19 mouse cellular contexts compared by ENCODE assay signal in genomic region chr13:52577939-52578338, GRCm38 (mm10). TPM values are rescaled to one million over a fixed set of nuclear protein-coding genes. Genes with fewer than 3 reads are reported as not detected.
DNase-seq lines count a peak whose midpoint lies in the region; ATAC-seq and TF ChIP-seq lines count a peak whose summit lies in the region.
"Had no signal": no experiment of that assay in that cellular context is flagged by ENCODE, and none has a peak within 500 bp of the region (broad histone marks: within the 10 kb centered on the region; RNA-seq: fewer than 3 reads in every experiment).

No protein-coding gene starts in this region.

- ATAC-seq in kidney, embryonic 15.5 days (replicated peaks; ENCODE audit: low FRiP score): 0 out of 2 replicates have a peak, but pooled peaks have one; percentile 36
- peak; percentile 37 for ATAC-seq in common myeloid progenitor, adult 5-6 weeks (replicated peaks; ENCODE audit: low read depth, poor library complexity, severe bottlenecking)
- ATAC-seq: forebrain, embryonic 15.5 days; midbrain, embryonic 13.5 days had no signal

- H3K4me1 ChIP-seq in kidney, embryonic 15.5 days: peaks cover 29% of the 10 kb centered on the region
- peaks cover 16% of the 10 kb centered on the region for H3K4me1 ChIP-seq in bone marrow, adult 2 months (ENCODE audit: control insufficient read depth, insufficient read depth, low read length)
- peaks cover 26% of the 10 kb centered on the region for H3K4me1 ChIP-seq in limb, embryonic 10.5 days

- TF ChIP-seq CTCF in bone marrow, adult 2 months (IDR thresholded peaks at IDR 0.05; ENCODE audit: control insufficient read depth, insufficient read depth, low read length): no peak

- H3K4me2 ChIP-seq in kidney, embryonic 15.5 days: no peak overlapping the region
- H3K4me2 ChIP-seq: forebrain, embryonic 15.5 days; hindbrain, embryonic 14.5 days; midbrain, embryonic 13.5 days had no signal

- no peak for DNase-seq in kidney, postnatal 10 days
- DNase-seq in limb, embryonic 10.5 days (ENCODE audit: low spot score): no peak
- DNase-seq in gastrocnemius, adult 18-20 months (ENCODE audit: low spot score): no peak
- DNase-seq in cerebellum, adult 11-12 months: no peak
- DNase-seq in adrenal gland, adult 18-20 months (ENCODE audit: low spot score in 2 of 2): no peak
- DNase-seq: adrenal gland, postnatal 25 days; gastrocnemius, postnatal 14 days; kidney, adult 8-10 months; layer of hippocampus, adult 9-11 months; left cerebral cortex, postnatal 4 days; lung, adult 2 months; thymus, postnatal 36 days had no signal

- H3K9ac ChIP-seq in kidney, embryonic 15.5 days: no peak overlapping the region
- H3K9ac ChIP-seq: forebrain, embryonic 15.5 days; hindbrain, embryonic 14.5 days; midbrain, embryonic 13.5 days had no signal

- H3K9me3 ChIP-seq in kidney, embryonic 15.5 days (replicated peaks): no peaks in the 10 kb centered on the region
- no peaks in the 10 kb centered on the region for H3K9me3 ChIP-seq in limb, embryonic 10.5 days (replicated peaks)
- H3K9me3 ChIP-seq: forebrain, embryonic 15.5 days; midbrain, embryonic 13.5 days had no signal

- no peak overlapping the region for H3K4me3 ChIP-seq in kidney, embryonic 15.5 days (replicated peaks)
- H3K4me3 ChIP-seq in bone marrow, adult 2 months (replicated peaks; ENCODE audit: control insufficient read depth, low read depth, low read length): no peak overlapping the region
- no peak overlapping the region for H3K4me3 ChIP-seq in limb, embryonic 10.5 days
- H3K4me3 ChIP-seq: forebrain, embryonic 15.5 days; midbrain, embryonic 13.5 days had no signal

- H3K36me3 ChIP-seq in kidney, embryonic 15.5 days: no peaks in the 10 kb centered on the region
- H3K36me3 ChIP-seq in limb, embryonic 10.5 days: no peaks in the 10 kb centered on the region
- H3K36me3 ChIP-seq: forebrain, embryonic 15.5 days; midbrain, embryonic 13.5 days had no signal

- peak overlapping the region; percentile 75 for H3K27ac ChIP-seq in kidney, embryonic 15.5 days
- peak overlapping the region; percentile 34; the same call in 1 of the 2 replicates for H3K27ac ChIP-seq in bone marrow, adult 2 months (ENCODE audit: control insufficient read depth, insufficient read depth, low read depth, low read length, poor library complexity)
- H3K27ac ChIP-seq in limb, embryonic 10.5 days: peak overlapping the region; percentile 77; the same call in 1 of the 2 replicates
- H3K27ac ChIP-seq: forebrain, embryonic 15.5 days; hindbrain, embryonic 14.5 days; midbrain, embryonic 13.5 days had no signal

- peaks cover 7% of the 10 kb centered on the region; the same call in 1 of the 2 replicates for H3K27me3 ChIP-seq in kidney, embryonic 15.5 days
- H3K27me3 ChIP-seq in limb, embryonic 10.5 days (ENCODE audit: low read depth, poor library complexity, severe bottlenecking): peaks cover 24% of the 10 kb centered on the region

- 21% methylated on average over 4 of the region's 4 CpGs for WGBS in kidney, embryonic 15.5 days
- WGBS in bone marrow, adult 2 months: 10% methylated on average over 4 of the region's 4 CpGs
- 40% methylated on average over 4 of the region's 4 CpGs for WGBS in limb, embryonic 10.5 days

- TF ChIP-seq POLR2A in bone marrow, adult 2 months (IDR thresholded peaks at IDR 0.05; ENCODE audit: borderline replicate concordance, control insufficient read depth, low read depth, low read length): no peak

RNA-seq across cellular contexts. Expression of gene Syk, which starts 5.0 kb away (rescaled TPM):
- 7.4 and 7.5 TPM in 2 replicates for polyA plus RNA-seq in kidney, embryonic 15.5 days (2015; fragmentation: Nextera tagmentation; extraction: Ambion mirVana)
- 52.8 and 120 TPM in 2 replicates for polyA plus RNA-seq in bone marrow, adult 2 months (2011; ENCODE audit: insufficient read depth, insufficient read length, low replicate concordance, missing spikeins)
- 79.3 and 83.0 TPM in 2 replicates for total RNA-seq in common myeloid progenitor, adult 5-6 weeks (2017)
- 2.0 and 2.5 TPM in 2 replicates for polyA plus RNA-seq in limb, embryonic 10.5 days (2016; fragmentation: Nextera tagmentation; extraction: Ambion mirVana)
- 1 to 10 TPM; 1.5 to 2.6 TPM for total RNA-seq in gastrocnemius, adult 18-20 months (2021)
- 10 to 100 TPM in 1 of 2 experiments, 1 to 10 TPM in 1; 5.8 to 11.0 TPM for total RNA-seq in adrenal gland, adult 18-20 months (2021)

RNA-seq across cellular contexts. Expression of gene Diras2, which starts 46.9 kb away (rescaled TPM):
- polyA plus RNA-seq in kidney, embryonic 15.5 days (2015; fragmentation: Nextera tagmentation; extraction: Ambion mirVana): 0.17 and 0.40 TPM in 2 replicates
- polyA plus RNA-seq in bone marrow, adult 2 months (2011; ENCODE audit: insufficient read depth, insufficient read length, low replicate concordance, missing spikeins): 3.1 and 5.9 TPM in 2 replicates
- total RNA-seq in common myeloid progenitor, adult 5-6 weeks (2017): 1.5 and 2.0 TPM in 2 replicates
- 0.11 TPM in 2 replicates for polyA plus RNA-seq in limb, embryonic 10.5 days (2016; fragmentation: Nextera tagmentation; extraction: Ambion mirVana)
- under 1 TPM; 0.07 to 0.14 TPM for total RNA-seq in gastrocnemius, adult 18-20 months (2021)
- total RNA-seq in adrenal gland, adult 18-20 months (2021): 1 to 10 TPM; 3.0 to 4.3 TPM
- total RNA-seq: MEL had no signal
